Mouse (Mus musculus): ENCODE measurements at regions not wholly inside any gene's neighbourhood (a gene's known extent, or its start where the extent isn't known, plus 50 kb on each side); places are given as distances from the start of the nearest gene placed in this dataset.
"Not testable (repeated sequence)": the region's sequence is repeated elsewhere in the genome, so short reads cannot be mapped to it uniquely, and the experiment has no call there.

DNA sequence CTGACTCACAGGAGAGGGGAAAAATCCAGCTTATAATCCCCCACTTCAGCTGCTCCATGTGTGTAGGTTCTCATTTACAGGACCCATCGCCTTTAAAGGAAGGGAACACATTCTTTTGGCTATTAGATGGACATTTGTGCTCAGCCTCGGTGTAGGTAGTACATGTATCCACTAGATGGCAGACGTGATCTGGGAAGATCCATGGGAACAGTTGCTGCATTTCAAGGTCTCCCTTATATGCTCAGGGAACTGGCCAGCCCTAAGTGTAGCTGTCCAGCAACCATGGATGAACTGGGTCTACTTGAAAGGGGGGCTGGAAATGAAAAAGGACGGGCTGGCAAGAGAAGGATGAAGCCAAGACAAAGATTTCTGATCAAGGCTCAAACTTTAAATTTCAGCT is 124.0 kb downstream of the Akain1 start:
- peak; percentile 20 for DNase-seq (ENCODE audit: low spot score)

DNA sequence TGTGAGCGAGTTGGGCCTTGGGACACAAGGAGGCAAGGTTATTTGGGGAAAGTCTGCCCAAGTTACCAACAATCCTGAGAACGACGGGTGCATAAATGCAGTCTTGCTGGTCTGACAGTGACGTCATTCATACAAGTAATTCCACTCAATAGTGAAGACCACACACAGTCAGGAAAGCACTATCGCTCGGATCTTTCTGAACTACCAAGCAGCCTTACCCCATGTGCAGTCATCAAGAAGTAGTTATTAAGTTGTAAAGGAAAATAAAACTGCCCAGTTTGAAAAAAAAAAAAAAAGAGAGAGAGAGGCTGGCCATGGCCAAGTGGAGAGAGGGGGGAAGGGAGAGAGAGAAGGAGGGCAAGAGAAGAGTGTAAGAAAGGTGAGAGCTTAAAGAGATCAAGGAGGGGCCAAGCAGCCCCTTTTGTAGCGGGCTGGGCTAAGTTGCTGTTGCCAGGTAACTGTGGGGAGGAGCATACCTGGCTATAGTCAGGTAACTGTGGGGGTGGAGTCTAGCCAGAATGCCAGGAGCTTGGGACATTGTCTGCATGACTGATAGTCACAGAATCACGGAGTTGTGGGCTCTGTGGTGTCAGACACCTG is 132.0 kb downstream of the Akain1 start:
- not testable (repeated sequence) for DNase-seq (ENCODE audit: low spot score)

DNA sequence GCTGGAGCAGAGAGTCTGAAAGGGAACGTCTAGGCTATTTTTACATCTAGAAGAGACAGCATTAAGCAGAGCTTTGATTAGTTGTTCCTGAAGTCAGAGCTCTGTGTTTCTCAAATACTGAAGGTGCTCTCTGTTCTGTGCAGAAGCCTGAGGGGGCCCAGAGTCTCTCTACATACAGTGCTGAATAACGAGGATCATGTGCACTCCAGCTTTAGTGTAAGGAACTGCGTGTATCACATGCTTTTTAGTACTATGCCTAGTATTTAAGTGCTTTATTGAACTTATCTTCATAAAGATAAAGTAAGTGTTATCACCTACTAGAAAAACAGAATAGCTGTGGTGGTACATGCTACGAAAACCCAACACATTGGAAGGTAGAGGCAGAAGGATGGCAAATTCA is 151.4 kb downstream of the Akain1 start:
- no peak for DNase-seq (ENCODE audit: low spot score)

DNA sequence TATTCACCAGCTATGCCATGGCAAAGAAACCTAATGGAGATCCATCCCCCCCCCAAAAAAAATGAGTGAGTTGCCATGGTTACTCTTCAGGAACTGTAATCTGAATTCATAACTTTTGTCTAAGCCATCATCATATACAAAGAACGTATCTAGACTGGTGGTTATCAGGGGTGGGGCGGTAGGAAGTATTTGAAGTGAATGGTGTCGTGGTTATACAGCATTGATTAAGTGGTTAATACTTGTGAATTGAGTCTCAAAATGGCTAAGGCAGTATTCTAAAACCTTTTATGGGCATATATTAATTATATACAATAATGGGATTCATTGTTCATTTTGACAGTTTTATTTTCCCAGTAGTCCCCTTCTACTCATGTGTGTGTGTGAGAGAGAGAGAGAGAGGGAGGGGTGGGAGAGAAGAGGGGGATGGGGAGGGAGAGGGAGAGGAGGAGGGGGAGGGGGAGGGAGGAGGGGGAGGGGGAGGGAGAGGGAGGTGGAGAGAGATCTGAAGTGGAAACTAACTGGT is 158.7 kb downstream of the Akain1 start:
- no peak for DNase-seq (ENCODE audit: low spot score)

DNA sequence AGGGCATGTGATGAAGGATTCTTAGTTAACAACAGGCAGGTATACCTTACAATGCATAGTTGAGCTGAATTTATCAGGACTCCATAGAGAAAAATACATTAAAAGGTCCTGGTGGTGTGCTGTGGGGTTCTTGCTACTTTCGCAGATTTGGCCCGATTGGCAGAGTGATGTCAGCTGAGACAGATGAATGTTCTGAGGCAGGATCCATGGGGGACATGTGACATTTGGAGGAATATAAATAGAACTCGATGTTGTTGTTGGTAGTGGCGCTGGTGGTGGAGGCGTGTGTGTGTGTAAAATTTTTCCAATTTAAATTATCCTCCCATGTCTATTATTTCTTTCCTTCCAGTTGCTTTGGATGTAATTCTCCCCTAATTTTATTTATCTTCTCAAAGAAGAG is 159.3 kb downstream of the Akain1 start:
- DNase-seq (ENCODE audit: low spot score): no peak

DNA sequence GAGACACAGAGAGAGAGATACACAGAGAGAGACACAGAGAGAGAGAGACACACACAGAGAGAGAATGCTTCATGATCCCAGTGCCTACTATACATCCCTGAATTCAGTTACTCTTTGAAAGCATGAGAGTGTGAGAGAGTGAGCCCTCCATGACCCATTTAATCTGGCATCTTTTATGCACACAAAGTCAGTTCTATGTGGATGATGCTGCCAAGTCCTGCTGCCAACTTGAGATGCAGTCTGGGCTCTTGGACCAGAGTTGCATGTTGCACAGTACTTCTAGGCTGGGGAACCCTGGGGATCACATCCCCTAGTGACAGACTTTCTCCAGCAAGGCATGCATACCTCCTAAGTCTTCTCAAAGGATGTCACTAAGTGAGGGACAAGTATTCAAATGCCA is 164.5 kb downstream of the Akain1 start:
- no peak for DNase-seq (ENCODE audit: low spot score)

DNA sequence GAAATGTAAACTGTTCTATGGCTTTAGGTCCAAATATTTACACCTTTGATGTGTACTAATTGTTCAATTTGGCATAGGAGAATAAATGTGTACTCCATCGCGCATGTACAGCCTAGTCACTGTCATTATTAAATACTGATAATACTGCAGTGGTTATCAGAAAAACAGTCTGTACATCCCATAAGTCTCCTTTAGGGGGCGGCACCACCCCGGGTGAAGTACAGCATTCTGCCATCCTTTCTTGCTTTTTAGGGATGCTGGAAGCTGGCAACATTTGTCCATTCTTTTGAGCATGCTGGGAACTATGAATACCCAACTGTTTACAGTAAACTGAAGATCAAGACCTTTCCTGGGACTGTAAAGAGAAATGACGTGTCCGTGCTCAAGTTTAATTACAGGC is 165.6 kb downstream of the Akain1 start:
- no peak for DNase-seq (ENCODE audit: low spot score)

DNA sequence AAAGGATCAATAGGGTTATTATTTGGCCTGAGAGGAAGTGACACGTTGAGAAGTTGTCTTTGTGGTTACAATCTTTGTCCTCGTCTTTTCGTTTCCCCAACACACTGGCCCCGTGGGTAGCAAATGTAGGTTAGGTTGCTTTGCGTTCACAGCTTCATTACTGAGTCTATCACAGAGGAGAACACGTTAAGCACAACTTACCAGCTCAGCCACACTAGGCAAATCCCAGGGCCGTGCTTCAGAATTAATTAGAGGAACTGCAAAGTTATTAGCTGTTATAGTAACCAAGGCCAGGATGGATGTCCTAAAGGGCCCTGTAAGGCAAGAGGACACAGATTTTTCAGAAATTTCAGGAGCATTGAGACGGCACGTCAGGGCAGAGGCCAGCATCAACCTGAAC is 166.3 kb downstream of the Akain1 start:
- DNase-seq (ENCODE audit: low spot score): no peak

DNA sequence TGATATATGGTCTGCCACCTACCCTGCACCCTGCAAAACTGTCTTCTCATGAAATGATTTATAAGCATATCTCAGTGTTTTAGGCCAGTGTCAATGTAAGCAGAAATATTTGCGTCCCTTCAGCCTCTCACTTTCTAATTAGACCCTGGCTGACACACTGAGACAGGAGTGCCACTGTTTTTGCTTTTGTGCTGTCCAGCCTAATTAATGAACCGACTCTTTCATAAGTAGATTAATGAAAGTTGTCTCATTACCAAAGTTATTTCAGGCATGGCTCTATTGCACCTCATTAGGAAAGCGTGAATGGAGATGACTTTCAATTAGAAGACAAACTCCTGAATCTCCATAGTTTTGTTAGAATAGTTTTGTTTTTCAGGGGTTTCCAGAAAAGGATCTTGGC is 192.3 kb downstream of the Akain1 start:
- DNase-seq (ENCODE audit: low spot score): no peak

DNA sequence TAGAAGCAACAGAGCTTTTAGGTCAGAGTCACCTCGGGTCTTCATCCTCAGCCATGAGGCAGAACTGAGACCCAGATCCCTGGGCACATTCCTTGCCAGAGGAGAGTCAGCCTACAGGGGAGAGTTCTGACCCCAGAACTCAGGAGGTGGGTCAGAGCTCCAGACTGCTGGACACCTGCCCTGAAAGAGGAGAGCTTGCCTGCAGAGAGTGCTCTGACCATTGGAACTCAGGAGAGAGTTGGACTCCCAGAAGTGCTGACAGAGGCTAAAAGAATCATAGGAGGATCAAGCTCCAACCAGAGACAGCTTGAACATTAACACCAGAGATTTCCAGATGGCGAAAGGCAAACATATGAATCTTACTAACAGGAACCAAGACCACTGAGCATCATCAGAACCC is 211.4 kb downstream of the Akain1 start:
- DNase-seq (ENCODE audit: low spot score): not testable (repeated sequence)

DNA sequence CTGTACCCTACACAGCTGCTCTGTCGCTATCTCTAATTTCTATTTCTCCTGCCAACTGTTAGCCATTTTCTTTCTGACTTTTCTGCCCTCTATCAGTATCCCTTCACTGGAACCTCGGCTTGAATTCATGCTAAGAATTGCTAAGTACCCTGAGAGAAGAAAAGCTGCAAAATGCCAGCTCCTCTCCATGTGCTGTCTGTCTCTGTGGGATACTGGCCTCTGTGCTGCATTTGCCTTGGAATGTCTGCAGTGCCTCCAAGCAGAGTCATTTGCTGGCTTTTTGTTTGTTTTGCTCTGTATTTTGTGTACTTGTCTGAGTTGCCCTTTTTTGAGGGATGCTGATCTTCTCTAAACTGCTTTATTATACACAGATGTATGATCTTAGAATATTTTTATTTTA is 215.5 kb downstream of the Akain1 start:
- DNase-seq (ENCODE audit: low spot score): no peak

DNA sequence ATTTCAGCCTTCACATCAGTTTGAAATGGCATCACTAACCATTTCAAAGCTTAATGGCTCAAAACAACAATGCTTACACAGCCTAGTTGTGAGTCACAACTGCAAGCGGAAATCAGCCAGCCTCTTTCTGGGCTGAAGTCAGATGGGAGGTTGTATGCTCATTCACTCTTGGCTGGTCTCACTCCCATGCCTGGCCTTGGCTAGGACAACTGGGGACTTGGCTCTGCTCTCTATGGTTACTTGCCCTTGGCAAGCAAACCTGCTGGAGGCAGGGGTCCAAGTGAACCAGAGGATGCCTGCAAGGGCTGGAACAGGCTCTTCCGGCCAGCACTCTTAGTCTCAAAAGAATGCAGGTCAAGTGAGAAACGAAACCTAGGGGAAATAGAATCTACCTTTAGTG is 233.4 kb downstream of the Akain1 start:
- DNase-seq (ENCODE audit: low spot score): peak; percentile 18

DNA sequence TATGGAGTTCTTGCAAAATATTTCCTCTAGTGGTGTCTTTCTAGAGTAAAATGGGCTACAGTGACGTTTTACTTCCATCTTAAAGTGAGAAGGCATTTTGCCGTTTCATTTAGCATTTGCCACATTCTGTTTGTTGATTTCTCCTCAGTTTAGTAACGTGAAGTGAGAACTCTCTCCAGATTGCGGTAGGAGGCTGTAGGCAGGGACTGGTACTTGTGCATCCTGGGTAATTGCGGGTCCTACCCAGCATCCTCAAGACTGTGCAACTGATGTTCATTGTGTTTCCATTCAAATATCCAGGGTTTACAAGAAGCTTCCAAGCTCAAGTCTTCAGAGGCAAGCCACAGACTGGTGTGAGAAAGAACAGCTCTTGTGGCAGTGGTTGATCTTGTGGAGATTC is 244.0 kb downstream of the Akain1 start:
- DNase-seq (ENCODE audit: low spot score): no peak

DNA sequence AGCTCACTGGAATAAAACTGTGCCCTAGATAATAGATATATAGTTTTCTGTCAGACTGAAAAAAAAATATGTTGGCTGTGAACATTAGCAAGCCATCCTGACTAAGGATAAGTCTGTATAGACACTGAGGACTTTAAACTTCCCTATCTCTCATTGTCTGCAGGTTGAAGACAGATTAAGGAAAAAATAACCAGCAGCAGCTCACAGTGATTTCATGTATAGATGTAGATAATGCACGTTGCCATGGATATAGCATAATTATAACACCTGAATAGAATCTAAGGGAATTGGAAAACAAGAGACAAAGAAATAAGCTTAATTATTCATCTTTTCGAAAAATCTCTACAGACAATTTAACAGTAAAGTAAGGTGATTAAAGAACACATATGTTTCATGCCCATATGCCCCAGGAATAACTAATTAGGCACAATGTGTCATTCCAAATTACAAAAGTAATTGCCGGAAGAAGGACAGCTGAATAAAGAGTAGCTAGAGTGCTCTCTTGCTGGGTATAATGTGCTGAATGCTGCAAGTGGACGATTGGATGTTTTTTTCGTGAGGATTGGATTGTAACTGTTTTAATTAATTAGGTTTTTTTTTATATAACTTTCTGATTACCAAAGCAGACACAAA is 246.6 kb downstream of the Akain1 start:
- no peak for DNase-seq (ENCODE audit: low spot score)

DNA sequence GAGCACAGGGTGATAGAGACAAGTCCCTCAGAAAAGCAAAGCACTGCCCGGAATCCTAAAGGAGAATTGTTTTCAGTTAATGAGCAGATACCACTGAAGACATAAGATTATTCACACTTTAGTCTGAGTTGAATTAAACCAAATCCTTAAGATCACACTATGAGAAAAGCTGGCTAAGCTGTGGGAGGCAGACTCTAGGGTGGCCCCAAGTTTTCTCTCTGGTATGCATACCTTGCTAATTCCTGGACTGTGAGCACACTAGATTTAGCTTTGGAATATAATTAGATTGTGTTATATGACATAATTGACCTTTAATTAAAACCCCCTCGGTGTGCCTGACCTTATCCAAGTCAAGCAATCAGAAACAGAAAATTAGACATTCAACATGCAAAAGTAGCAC is 247.3 kb downstream of the Akain1 start:
- no peak for DNase-seq (ENCODE audit: low spot score)

DNA sequence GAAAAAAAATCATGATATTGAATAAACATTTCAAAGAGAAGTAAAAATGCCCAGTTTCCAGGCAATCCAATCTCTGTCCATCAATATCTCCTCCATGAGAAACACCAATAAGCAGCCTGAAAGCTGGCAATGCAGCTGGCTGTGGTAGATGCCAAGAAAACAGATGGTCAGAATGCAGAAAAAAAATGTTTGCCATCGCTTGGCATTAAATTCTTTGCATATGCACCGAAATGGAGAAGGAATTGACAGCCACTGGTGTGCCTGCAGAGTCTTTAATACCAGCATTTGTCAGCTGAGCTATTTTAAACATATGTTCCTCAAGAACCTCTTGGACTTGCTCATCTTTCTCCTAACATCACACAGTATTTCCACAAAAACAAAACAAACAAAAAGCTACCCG is 256.2 kb downstream of the Akain1 start:
- DNase-seq (ENCODE audit: low spot score): no peak

DNA sequence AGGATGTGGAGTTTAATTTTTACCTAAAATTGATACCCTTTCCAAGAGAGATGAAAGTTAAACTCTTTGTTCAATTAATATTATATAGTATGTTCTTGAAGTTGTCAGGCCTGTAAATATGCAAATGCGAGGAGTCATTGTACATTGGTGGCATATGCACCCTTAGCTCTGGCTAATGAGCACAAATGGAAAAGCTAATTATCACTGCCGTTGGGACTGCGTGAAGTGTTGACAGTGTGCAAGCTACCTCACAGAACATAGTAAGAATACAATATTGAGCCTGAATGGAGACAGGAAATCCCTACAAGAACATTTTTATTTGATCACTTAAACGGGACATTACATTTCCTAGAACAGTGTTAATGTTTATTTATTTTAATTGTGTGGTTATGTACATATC is 241.5 kb upstream of the Dlgap1 start:
- no peak for DNase-seq (ENCODE audit: low spot score)

DNA sequence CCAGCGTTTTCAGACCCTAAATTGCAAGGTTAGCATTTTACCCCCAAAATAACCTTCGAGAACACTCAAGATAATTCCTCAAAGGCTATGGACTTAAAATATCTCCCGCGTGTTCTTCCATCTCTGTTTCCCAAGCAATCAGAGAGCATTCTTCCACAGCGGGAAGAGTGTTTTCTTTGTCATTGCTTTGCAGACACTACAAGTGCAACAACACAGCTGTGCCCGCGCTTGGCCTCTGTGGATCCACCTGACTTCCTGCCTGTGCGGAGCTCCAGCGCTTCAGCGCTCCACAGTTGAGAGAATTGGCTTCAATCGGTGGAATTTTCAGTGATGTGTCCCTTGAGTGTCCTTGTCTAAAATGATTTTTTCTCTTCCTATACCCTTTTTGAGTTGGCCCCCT is 235.9 kb upstream of the Dlgap1 start:
- no peak for DNase-seq (ENCODE audit: low spot score)

DNA sequence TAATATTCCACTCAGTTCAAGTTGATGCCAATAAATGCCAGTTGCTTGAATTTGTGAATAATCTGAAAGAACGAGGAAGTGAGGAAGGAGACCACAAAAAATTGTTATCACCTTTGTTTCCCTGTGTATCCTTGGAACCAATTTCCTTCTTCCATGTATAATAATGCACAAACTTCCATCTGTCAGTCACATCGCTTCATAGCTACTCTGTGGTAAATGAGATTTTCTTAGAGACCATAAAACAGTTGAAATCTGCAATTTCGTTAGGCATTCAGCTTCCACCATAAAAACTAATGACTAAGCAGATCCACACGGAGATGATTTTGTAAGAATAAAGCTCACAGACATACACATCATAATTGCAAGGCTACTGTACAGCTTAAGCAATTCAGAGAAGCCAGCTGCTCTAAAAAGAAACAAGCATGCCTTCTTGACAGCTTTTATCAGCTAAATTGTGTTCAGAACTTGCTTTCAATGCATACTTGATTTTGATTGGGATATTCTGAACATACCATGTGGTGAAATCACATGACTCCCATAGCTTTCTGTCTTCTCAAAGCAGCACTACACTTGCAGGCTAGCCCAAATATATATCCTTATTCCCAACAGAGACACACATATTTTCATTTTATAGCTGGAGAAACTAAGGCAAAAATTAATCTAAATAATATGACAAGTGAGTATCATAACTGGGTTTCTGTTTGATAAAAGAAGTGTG is 232.3 kb upstream of the Dlgap1 start:
- no peak for DNase-seq (ENCODE audit: low spot score)

DNA sequence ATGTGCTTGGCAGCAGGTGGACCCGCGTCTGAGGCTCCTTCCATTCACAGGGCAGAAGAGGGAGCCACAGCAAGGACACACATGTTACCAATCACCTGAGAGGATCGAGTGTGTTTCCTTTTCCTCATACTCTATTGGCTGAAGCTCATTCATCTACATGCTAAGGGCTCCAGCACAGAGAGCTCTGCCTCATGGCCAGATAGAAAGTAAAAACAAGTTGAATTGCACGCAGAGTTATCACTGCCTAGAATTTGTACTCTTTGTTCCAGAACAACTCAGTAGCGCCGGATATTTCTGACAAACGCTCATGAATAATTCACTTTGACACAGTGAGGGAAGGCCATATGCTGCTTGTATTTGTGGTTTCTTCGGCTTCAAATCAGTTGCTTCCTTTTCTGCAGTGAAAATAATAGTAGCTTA is 199.9 kb upstream of the Dlgap1 start:
- no peak for DNase-seq (ENCODE audit: low spot score)

DNA sequence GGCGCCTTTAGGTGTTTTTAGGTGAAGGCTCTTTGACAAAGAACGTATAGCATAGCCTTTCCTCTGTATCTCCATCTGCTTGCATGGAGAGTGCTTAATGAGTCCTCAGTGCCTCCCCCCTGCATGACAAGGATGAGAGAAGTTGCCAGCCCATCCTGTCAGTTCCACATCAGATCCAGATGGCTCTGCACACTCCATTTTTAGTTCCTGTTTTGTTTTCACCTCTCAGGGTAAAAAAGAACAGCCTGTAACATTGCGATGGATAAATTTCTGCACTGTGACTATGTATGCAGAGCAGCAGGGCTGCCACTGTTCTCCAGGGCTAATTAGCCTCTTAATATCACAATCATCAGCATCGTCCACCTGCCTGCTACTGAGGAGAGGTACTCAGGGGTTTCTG is 198.8 kb upstream of the Dlgap1 start:
- no peak for DNase-seq (ENCODE audit: low spot score)

DNA sequence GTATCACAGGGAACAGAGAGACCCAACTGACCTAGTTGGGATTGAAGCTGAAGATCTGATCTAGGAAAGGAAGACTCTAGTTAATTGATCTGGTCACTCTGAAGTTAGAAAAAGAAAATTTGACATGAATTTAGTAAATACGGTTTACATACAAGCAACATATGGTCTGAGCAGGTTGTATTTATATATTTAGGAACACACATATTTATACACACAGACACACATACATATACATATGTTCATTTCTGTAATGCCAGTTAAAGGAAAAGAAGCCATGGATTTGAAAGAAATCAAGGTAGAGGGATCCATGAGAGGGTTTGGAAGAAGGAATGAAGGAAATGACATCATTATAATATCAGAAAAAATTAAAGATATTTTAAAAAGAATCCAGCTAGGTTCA is 187.7 kb upstream of the Dlgap1 start:
- DNase-seq (ENCODE audit: low spot score): no peak

DNA sequence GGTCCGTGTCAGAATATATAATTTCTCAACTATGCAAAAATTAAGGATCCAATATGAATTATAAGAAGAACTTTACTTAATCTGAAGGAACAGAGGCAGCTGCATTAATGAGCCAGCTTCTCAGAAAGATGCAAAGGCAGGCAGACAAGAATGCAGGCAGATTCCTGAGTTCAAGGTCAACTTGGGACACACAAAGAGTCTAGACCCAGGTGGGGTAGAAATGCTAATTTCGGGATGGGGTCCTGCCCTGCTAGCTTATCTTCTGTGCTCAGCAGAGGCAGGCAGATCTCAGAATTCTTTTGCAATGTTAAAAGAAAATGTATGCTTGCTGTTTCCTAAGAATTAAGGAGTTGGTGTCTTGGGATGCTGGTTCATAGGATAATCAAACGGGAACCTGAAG is 181.9 kb upstream of the Dlgap1 start:
- DNase-seq (ENCODE audit: low spot score): no peak

DNA sequence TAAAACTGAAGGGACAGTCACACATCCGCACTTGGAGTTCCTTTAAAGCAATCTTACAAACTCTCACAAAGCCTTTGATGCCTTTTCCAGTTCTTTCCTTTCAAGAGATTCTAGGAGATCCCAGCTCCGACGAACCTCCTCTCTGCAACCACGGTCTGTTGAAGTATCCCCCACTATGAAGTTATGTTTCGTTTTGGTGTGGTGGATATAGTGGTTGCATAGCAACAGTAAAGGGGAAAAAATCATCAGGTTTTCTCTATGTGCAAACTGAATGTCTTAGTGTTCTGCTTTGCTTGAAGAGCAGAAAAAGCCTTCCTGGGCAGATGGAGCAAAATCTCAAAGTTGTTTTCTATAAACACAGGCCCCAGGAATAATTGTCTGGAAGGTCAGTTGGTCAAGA is 147.4 kb upstream of the Dlgap1 start:
- DNase-seq (ENCODE audit: low spot score): no peak
